Mouse (Mus musculus): ENCODE data around the gene Cabp2. TPM values are rescaled to one million over a fixed set of nuclear protein-coding genes. Genes with fewer than 3 reads are reported as not detected.

Cabp2 gene
- polyA plus RNA-seq, 1 experiment from 2014 or later: not detected

DNA sequence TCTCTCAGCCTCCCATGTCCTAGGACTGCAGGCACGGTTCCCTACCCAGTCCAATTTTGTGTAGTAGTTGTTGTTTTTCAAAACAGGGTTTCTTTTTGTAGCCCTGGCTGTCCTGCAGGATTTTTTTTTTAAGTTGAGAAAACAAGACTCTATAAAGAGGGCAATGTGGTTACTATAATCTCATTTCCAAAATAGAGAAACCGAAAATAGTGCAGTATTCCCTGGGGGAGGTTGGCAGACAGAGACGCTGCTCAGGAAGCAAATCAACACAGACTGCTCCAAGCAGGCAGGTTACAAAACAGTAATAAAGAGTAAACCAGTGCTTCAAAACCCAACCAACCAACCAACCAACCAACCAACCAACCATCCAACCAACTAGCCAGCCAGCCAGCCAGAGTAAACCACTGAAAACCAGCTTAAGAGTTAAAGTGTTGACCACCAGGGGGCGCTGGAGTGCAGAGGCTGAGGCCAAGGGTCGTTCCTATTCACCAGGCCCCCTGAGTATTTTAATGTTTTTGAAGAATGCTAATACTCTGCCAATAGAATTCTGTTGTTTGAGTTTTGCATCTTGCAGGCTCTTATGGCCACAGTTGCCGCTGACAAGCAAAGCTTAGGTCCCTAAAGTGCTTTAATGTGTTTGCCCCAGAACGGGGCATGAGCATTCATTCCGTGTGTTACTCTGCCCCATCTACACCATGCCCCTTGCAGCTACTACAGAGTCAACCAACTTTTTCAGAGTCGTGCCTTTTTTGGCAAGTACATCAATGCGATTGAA, 29.4 kb upstream of the Cabp2 start:
- DNase-seq (ENCODE audit: low spot score) (peak; percentile 77), ATAC-seq (replicated peaks; ENCODE audit: insufficient number of reproducible peaks, low FRiP score, low TSS enrichment, low read depth) (no peak)
- Histone ChIP-seq H3K4me2 (ENCODE audit: low read depth, low read length) (no peak overlapping the region), H3K4me1 (ENCODE audit: control insufficient read depth, insufficient read depth, low read length) (no peaks in the 10 kb centered on the region), H3K9ac (replicated peaks; ENCODE audit: low read length) (no peak overlapping the region), H3K9me3 (replicated peaks; ENCODE audit: control insufficient read depth, low read length) (no peaks in the 10 kb centered on the region), H3K27me3 (ENCODE audit: control insufficient read depth, insufficient read depth, low read length) (no peaks in the 10 kb centered on the region), H3K4me3 (ENCODE audit: low read depth, low read length) (no peak overlapping the region), H3K36me3 (replicated peaks; ENCODE audit: control insufficient read depth, insufficient read depth, low read depth, low read length) (no peaks in the 10 kb centered on the region), H3K27ac (replicated peaks; ENCODE audit: low read depth, low read length) (no peak overlapping the region)
- WGBS: 51% methylated on average over 10 of the region's 10 CpGs

DNA sequence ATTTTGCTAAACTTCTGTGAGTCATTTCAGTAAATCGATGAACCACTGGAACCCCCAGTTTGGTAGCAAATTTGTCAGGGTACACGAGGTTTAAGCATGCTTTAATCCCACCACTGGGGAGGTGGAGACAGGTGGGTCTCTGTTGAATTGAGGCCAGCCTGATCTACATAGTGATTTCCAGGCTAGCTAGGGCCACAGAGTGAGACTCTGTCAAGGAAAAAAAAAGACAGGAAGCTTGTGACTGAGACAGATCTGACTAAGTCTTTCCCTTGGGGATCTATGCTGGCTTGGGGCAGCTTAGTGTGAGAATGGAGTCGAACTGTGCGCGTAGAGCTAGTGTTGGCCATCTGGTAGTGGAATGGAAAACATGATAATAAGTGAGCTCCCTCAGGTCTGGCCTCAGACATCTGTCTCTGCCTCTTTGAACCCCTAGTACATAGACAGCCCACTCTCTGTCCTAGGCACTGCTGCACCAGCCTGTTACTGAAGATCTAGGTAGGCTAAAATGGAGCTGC, 28.8 kb upstream of the Cabp2 start:
- no peak for DNase-seq (ENCODE audit: low spot score)
- 77% methylated on average over 5 of the region's 5 CpGs for WGBS
- H3K4me3 ChIP-seq (ENCODE audit: low read depth, low read length): no peak overlapping the region

DNA sequence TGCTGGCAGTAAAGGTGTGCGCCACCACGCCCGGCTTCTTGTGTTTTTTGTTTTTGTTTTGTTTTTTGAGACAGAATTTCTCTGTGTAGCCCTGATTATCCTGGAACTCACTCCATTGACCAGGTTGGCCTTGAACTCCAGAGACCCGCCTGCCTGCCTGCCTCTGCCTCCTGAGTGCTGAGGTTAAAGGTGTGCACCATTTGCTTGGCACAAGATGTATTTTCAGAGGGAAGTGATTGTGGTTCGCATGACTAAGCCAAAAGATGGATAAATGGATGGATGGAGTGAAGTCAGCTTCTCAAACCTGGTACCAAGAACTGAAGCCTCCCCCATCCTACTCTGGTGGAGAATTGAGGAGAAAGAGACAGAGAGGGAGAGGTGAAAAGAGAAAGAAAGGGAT, 26.8 kb upstream of the Cabp2 start:
- Histone ChIP-seq H3K4me2 (ENCODE audit: low read depth, low read length) (no peak overlapping the region), H3K27me3 (ENCODE audit: control insufficient read depth, insufficient read depth, low read length) (no peaks in the 10 kb centered on the region), H3K4me3 (ENCODE audit: low read depth, low read length) (no peak overlapping the region), H3K27ac (replicated peaks; ENCODE audit: low read depth, low read length) (no peak overlapping the region), H3K36me3 (replicated peaks; ENCODE audit: control insufficient read depth, insufficient read depth, low read depth, low read length) (no peaks in the 10 kb centered on the region), H3K9me3 (replicated peaks; ENCODE audit: control insufficient read depth, low read length) (no peaks in the 10 kb centered on the region), H3K4me1 (ENCODE audit: control insufficient read depth, insufficient read depth, low read length) (no peaks in the 10 kb centered on the region), H3K9ac (replicated peaks; ENCODE audit: low read length) (no peak overlapping the region)
- no peak for ATAC-seq (replicated peaks; ENCODE audit: insufficient number of reproducible peaks, low FRiP score, low TSS enrichment, low read depth)
- 82% methylated on average over 5 of the region's 5 CpGs for WGBS
- no peak for DNase-seq (ENCODE audit: low spot score)

More for the DNA sequence above, 28.8 kb upstream of the Cabp2 start:
- Histone ChIP-seq H3K4me2 (ENCODE audit: low read depth, low read length) (no peak overlapping the region), H3K27me3 (ENCODE audit: control insufficient read depth, insufficient read depth, low read length) (no peaks in the 10 kb centered on the region), H3K4me1 (ENCODE audit: control insufficient read depth, insufficient read depth, low read length) (no peaks in the 10 kb centered on the region), H3K9me3 (replicated peaks; ENCODE audit: control insufficient read depth, low read length) (no peaks in the 10 kb centered on the region), H3K9ac (replicated peaks; ENCODE audit: low read length) (no peak overlapping the region), H3K27ac (replicated peaks; ENCODE audit: low read depth, low read length) (no peak overlapping the region), H3K36me3 (replicated peaks; ENCODE audit: control insufficient read depth, insufficient read depth, low read depth, low read length) (no peaks in the 10 kb centered on the region)
- no peak for ATAC-seq (replicated peaks; ENCODE audit: insufficient number of reproducible peaks, low FRiP score, low TSS enrichment, low read depth)

DNA sequence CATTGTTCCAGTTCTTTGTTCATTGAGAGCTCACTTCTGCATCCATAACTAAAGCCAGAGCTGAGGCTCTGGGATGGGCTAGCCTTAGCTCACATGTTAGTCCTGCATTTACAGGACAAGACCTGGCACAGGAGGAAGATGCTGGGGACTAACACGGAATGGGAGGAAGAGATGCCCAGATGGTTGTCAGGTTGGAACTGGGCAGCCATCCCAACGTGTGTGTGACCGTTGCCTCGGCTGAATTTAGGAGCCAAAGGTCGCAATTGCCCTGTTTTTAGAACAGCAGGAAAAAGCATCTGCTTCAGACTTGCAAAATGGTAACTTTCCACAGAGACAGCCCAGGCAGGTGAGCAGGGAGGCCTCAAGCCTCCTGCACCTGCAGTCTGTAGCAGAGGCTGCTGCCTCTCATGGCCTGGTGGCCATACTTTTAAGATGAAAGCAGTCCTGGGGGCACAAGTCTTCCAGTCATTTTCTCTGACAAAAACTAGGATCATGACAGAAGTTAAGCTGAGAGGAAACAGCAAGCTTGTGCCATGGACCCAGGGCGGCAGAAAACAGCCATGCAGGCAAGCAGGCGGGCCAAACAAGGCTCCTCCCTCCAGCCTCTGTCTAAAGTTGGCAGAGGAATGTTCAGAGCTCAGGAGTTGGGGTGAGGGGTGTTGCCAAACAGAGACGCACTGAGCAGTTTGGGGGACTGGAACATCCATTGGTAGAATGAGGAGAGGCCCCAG, 26.0 kb upstream of the Cabp2 start:
- 61% methylated on average over 8 of the region's 8 CpGs for WGBS
- DNase-seq (ENCODE audit: low spot score): no peak
- ATAC-seq (replicated peaks; ENCODE audit: insufficient number of reproducible peaks, low FRiP score, low TSS enrichment, low read depth): no peak
- Histone ChIP-seq H3K4me2 (ENCODE audit: low read depth, low read length) (no peak overlapping the region), H3K27me3 (ENCODE audit: control insufficient read depth, insufficient read depth, low read length) (no peaks in the 10 kb centered on the region), H3K9ac (replicated peaks; ENCODE audit: low read length) (no peak overlapping the region), H3K4me1 (ENCODE audit: control insufficient read depth, insufficient read depth, low read length) (no peaks in the 10 kb centered on the region), H3K9me3 (replicated peaks; ENCODE audit: control insufficient read depth, low read length) (no peaks in the 10 kb centered on the region), H3K36me3 (replicated peaks; ENCODE audit: control insufficient read depth, insufficient read depth, low read depth, low read length) (no peaks in the 10 kb centered on the region), H3K27ac (replicated peaks; ENCODE audit: low read depth, low read length) (no peak overlapping the region), H3K4me3 (ENCODE audit: low read depth, low read length) (no peak overlapping the region)

DNA sequence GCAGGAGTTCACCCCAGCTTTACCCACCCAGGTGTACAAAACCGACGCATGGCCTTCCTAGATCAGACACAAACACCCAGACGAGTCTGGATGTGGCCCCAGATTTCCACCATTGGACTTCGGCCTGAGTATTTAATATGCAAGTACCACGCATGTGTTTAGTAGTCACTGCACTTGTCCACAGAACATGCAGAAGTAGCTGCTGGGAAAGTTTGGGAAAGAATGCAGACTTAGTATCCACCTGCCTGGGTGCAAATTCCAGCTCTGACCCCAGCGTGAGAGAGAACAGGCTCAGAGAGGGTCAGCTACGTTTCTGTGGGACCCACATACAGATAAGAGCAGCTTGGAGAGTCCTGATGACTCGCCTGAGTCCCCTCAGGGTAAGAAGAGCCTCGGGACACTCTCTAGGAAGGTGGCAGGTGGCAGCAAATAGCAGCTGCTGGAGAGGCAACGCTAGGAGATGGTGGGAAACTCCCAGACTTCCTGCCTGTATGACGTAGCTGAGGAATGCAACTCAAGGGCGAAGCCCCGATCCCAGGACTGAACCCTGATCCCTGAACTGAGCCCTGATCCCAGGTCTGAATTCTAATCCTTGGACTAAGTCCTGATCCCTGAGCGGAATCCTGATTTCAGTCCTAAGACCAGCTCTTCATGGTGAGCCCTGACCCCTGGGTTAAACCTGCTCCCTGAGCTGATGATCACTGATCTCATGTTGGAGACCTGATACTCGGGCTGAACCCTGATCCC, 25.3 kb upstream of the Cabp2 start:
- no peaks in the 10 kb centered on the region for H3K36me3 ChIP-seq (replicated peaks; ENCODE audit: control insufficient read depth, insufficient read depth, low read depth, low read length)
- no peaks in the 10 kb centered on the region for H3K9me3 ChIP-seq (replicated peaks; ENCODE audit: control insufficient read depth, low read length)
- H3K27me3 ChIP-seq (ENCODE audit: control insufficient read depth, insufficient read depth, low read length): no peaks in the 10 kb centered on the region
- H3K27ac ChIP-seq (replicated peaks; ENCODE audit: low read depth, low read length): no peak overlapping the region
- WGBS: 60% methylated on average over 15 of the region's 15 CpGs
- no peak overlapping the region for H3K4me3 ChIP-seq (ENCODE audit: low read depth, low read length)
- no peak for ATAC-seq (replicated peaks; ENCODE audit: insufficient number of reproducible peaks, low FRiP score, low TSS enrichment, low read depth)
- no peak for DNase-seq (ENCODE audit: low spot score)
- H3K4me1 ChIP-seq (ENCODE audit: control insufficient read depth, insufficient read depth, low read length): no peaks in the 10 kb centered on the region
- no peak overlapping the region for H3K9ac ChIP-seq (replicated peaks; ENCODE audit: low read length)
- H3K4me2 ChIP-seq (ENCODE audit: low read depth, low read length): no peak overlapping the region

DNA sequence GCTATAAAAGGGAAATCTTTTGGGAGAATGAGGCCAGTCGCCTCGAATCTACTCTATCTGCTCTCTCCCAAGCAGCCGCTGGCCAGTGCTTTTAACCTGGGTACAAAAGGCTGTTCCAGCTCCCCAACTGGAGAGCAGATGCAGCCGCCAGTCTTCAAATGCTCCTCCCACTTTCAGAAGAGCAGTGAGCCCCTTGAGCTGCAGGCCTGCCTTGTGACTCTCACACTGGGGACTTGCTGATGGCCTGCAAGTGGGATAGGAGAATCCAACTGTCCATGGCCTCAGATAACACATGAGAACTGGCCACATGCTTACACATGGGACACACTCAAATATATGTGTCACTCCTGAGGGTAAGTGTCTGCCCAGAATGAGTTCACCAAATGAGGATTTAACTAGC, 24.7 kb upstream of the Cabp2 start:
- H3K27me3 ChIP-seq (ENCODE audit: control insufficient read depth, insufficient read depth, low read length): no peaks in the 10 kb centered on the region
- no peak overlapping the region for H3K9ac ChIP-seq (replicated peaks; ENCODE audit: low read length)
- H3K4me3 ChIP-seq (ENCODE audit: low read depth, low read length): no peak overlapping the region
- DNase-seq (ENCODE audit: low spot score) (no peak), ATAC-seq (replicated peaks; ENCODE audit: insufficient number of reproducible peaks, low FRiP score, low TSS enrichment, low read depth) (no peak)
- H3K36me3 ChIP-seq (replicated peaks; ENCODE audit: control insufficient read depth, insufficient read depth, low read depth, low read length): no peaks in the 10 kb centered on the region
- H3K9me3 ChIP-seq (replicated peaks; ENCODE audit: control insufficient read depth, low read length): no peaks in the 10 kb centered on the region
- no peak overlapping the region for H3K4me2 ChIP-seq (ENCODE audit: low read depth, low read length)
- H3K27ac ChIP-seq (replicated peaks; ENCODE audit: low read depth, low read length): no peak overlapping the region
- H3K4me1 ChIP-seq (ENCODE audit: control insufficient read depth, insufficient read depth, low read length): no peaks in the 10 kb centered on the region
- WGBS: 39% methylated on average over 4 of the region's 4 CpGs

DNA sequence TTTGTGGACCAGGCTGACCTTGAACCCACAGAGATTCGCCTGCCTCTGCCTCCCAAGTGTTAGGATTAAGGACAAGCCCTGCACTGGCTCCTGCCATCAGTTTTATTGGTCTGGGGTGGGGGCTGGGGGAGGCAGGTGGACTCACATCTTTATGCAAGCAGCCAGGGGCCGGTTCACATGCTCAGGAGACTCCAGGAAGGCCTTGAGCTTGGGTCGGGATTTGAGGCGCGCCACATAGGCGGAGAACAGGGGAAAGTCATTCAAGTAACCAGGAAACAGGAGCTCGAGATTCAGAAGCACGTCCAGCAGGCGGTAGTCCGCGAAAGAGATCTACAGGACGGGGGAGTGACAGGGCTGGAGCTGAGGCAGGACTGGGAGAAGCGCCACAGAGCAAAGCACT, 24.0 kb upstream of the Cabp2 start:
- Histone ChIP-seq H3K36me3 (replicated peaks; ENCODE audit: control insufficient read depth, insufficient read depth, low read depth, low read length) (no peaks in the 10 kb centered on the region), H3K27ac (replicated peaks; ENCODE audit: low read depth, low read length) (no peak overlapping the region), H3K27me3 (ENCODE audit: control insufficient read depth, insufficient read depth, low read length) (no peaks in the 10 kb centered on the region), H3K9ac (replicated peaks; ENCODE audit: low read length) (no peak overlapping the region), H3K4me3 (ENCODE audit: low read depth, low read length) (no peak overlapping the region), H3K9me3 (replicated peaks; ENCODE audit: control insufficient read depth, low read length) (no peaks in the 10 kb centered on the region), H3K4me1 (ENCODE audit: control insufficient read depth, insufficient read depth, low read length) (no peaks in the 10 kb centered on the region), H3K4me2 (ENCODE audit: low read depth, low read length) (no peak overlapping the region)
- 80% methylated on average over 13 of the region's 13 CpGs for WGBS
- no peak for ATAC-seq (replicated peaks; ENCODE audit: insufficient number of reproducible peaks, low FRiP score, low TSS enrichment, low read depth)
- no peak for DNase-seq (ENCODE audit: low spot score)

Measured in embryonic facial prominence, embryonic 11.5 days (tissue).